Mouse (Mus musculus): ENCODE data around the gene Tnrc6c.

GRCm38 (mm10) chr11:117648005-117648404 is 6.1 kb upstream of the Tnrc6c start:
- TF ChIP-seq CTCF (conservative IDR thresholded peaks at IDR 0.05; ENCODE audit: insufficient read depth, insufficient read length, low read depth, low read length) (no peak), POLR2A (IDR thresholded peaks at IDR 0.05; ENCODE audit: low read depth, low read length) (no peak)

Data from kidney, adult 2 months (tissue).